Mouse (Mus musculus) skeletal muscle tissue, postnatal 0 days (tissue): ENCODE data around the gene Dync1li1. TPM values are rescaled to one million over a fixed set of nuclear protein-coding genes. Genes with fewer than 3 reads are reported as not detected.

Source experiments
- polyA plus RNA-seq: library from polyadenylated mRNA; unstranded; fragments of >200 nt; fragmentation: Nextera tagmentation; extraction: Ambion mirVana; gene quantifications from 2 replicates; pipeline ENCODE4 v1.2.1, GENCODE M21; 2015

Gene Dync1li1
- 60.0 and 60.2 TPM in 2 replicates for polyA plus RNA-seq

GRCm38 (mm10) chr9:114688252-114688952, at the start of gene Dync1li1:
Dync1li1 (plus strand) TSS chr9:114688790.

GRCm38 (mm10) chr9:114639839-114640646, 48.5 kb upstream of the Dync1li1 start, which contains the start of gene Cnot10:
Cnot10 (minus strand) TSS chr9:114640184.

GRCm38 (mm10) chr9:114731011-114731755, 42.6 kb downstream of the Dync1li1 start, which contains the start of gene Cmtm6:
Cmtm6 (plus strand) TSS chr9:114731116.

Other genes with a start within 250 kb of the Dync1li1 start
- 0.38 TPM in 1 of 2 replicates, not detected in the other for gene Ccr4, start 183.9 kb upstream of the Dync1li1 start, polyA plus RNA-seq
- 0.18 TPM in 1 of 2 replicates, not detected in the other for gene C130032M10Rik, start 173.1 kb upstream of the Dync1li1 start, polyA plus RNA-seq
- gene Trim71, start 124.4 kb upstream of the Dync1li1 start, polyA plus RNA-seq: 0.01 TPM in 1 of 2 replicates, not detected in the other
- gene Cnot10, start 48.6 kb upstream of the Dync1li1 start, polyA plus RNA-seq: 25.3 and 25.9 TPM in 2 replicates
- gene Cmtm6, start 42.3 kb downstream of the Dync1li1 start, polyA plus RNA-seq: 21.2 and 23.1 TPM in 2 replicates
- 60.7 and 73.0 TPM in 2 replicates for gene Cmtm7, start 93.1 kb downstream of the Dync1li1 start, polyA plus RNA-seq
- 10.2 TPM in 2 replicates for gene Cmtm8, start 155.4 kb downstream of the Dync1li1 start, polyA plus RNA-seq
- gene Gpd1l, start 245.2 kb downstream of the Dync1li1 start, polyA plus RNA-seq: 15.3 and 16.7 TPM in 2 replicates